Mouse (Mus musculus) cortical plate, adult 2 months (tissue): ENCODE measurements around the gene Mettl7b. TPM values are rescaled to one million over a fixed set of nuclear protein-coding genes. Genes with fewer than 3 reads are reported as not detected.
A peak's percentile ranks its signal among the peaks of the same experiment; 100 is the strongest.

Experiments used
- H3K27ac ChIP-seq: fragments of 200-500 bp; 2 replicates; pipeline ENCODE4 v1.5.1; 2012; ENCODE audit warnings: low read length, control low read depth, inconsistent platforms; ENCODE audit not compliant: insufficient read depth
- H3K4me1 ChIP-seq: fragments of 200-500 bp; 2 replicates; pipeline ENCODE4 v1.6.1; 2011; ENCODE audit warnings: low read length; ENCODE audit not compliant: control insufficient read depth, insufficient read depth
- H3K4me3 ChIP-seq: fragments of 200-500 bp; 2 replicates; pipeline ENCODE4 v1.5.1; 2011; ENCODE audit warnings: mild to moderate bottlenecking, low read length, control low read depth; ENCODE audit not compliant: insufficient read depth
- CTCF ChIP-seq: fragments of 200-500 bp; IDR thresholded peaks from 2 replicates; pipeline ENCODE4 v1.5.1; 2011; ENCODE audit warnings: mild to moderate bottlenecking, control low read depth, low read length; ENCODE audit not compliant: insufficient read depth; ENCODE audit errors: extremely low read depth
- POLR2A ChIP-seq: fragments of 200-500 bp; IDR thresholded peaks from 2 replicates; pipeline ENCODE4 v1.6.1; 2011; ENCODE audit warnings: mild to moderate bottlenecking, low read length, control low read depth; ENCODE audit not compliant: insufficient read depth; ENCODE audit errors: extremely low read depth
- polyA plus RNA-seq: library from polyadenylated mRNA; depleted of rRNA; stranded (reverse); fragments of >200 nt; gene quantifications from 2 replicates; pipeline ENCODE4 v1.2.3, GENCODE M21; 2012

Gene Mettl7b
- polyA plus RNA-seq, 1 experiment, result not detected

DNA sequence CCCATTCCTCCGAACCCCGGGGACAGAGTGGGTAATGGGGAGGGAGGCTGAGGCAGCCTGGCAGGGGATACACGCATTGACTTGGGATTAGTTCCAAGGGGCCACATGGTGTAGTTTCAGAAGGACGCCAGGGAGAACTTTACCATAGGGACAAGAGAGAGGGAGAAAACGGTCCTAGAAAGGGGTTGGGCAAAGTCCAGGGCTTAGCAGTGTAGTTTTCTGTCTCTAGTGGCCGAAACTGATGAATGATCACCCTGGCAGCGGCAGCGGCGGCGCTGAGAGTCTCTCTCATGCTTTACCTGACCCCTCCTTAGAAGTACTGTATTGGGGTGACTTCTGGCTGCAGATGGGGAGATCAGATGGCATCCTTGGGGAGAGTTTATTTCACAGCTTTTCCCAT is 2.4 kb downstream of the Mettl7b start:
- no peak overlapping the region for H3K27ac ChIP-seq
- H3K4me1 ChIP-seq, result no peaks in the 10 kb centered on the region
- TF ChIP-seq CTCF (no peak), POLR2A (no peak)
- H3K4me3 ChIP-seq, result no peak overlapping the region

DNA sequence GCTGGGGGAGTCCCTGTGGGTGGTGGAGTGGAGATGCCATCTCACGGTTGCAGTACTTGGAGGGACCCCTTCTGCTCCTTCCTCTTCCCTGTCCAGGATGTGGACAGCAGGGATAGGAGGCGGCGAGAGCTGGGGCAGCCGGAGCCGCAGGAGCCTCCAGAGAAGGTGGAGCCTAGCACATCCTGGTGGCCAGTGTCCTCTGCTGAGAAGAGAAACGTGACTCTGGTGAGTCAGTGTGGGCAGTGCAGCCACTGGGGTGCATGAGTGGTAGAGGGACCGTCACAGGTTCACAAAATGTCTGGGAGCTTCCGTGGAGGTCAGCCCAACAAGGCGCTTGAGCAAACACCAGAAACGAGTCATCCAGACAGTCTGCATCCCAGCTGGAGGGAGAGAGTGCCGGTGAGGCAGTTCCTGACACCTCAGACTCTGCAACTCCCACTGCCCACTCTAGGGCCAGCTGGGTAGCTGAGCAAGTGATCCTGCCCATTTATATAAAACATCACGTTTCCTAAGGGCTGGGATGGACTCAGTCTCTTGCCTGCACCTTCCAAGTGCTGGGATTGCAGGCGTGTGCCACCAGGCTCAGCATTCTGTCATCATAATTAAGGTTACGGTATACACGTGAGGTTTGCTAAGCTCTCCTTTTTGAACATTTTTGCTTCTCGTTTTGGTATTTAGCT is 10.4 kb downstream of the Mettl7b start:
- TF ChIP-seq CTCF (no peak), POLR2A (no peak)

DNA sequence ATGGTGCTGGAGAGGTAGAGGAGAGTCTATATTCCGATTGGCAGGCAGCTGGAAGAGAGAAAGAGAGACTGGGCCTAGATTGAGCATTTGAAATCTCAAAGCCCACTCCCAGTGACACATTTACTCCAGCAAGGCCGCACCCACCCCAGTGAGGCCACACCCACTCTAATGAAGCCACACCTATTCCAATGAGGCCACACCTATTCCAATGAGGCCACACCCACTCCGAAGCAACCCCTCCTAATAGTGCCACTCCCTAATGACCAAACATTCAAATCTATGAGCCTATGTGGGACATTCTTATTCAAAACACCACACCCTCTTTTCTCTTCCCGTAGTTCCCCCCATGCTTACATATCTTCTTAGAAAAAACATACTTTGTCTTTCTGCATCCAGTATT is 13.3 kb downstream of the Mettl7b start:
- H3K4me1 ChIP-seq, result no peaks in the 10 kb centered on the region; the same call in 1 of the 2 replicates
- no peak overlapping the region for H3K4me3 ChIP-seq
- H3K27ac ChIP-seq, result no peak overlapping the region
- no peak for TF ChIP-seq POLR2A
- TF ChIP-seq CTCF, result no peak

More for the DNA sequence above, 10.4 kb downstream of the Mettl7b start:
- no peak overlapping the region for H3K4me3 ChIP-seq
- no peaks in the 10 kb centered on the region; the same call in 1 of the 2 replicates for H3K4me1 ChIP-seq
- no peak overlapping the region for H3K27ac ChIP-seq

DNA sequence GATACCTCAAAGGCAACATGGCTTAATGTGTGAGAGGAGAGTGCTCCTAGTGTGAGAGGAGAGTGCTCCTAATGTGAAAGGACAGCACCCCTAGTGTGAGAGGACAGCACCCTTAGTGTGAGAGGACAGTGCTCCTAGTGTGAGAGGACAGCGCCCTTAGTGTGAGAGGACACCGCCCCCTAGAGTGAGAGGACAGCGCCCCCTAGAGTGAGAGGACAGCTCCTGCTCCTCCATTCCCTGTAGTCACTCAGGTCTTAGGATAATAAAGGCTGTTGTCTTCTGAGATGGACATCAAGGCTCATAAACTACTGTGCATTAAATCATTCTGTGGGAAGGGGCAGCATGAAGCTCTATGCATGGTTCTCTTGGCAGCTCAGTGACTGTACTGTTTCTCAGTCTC is 15.1 kb downstream of the Mettl7b start:
- no peak overlapping the region for H3K27ac ChIP-seq
- H3K4me1 ChIP-seq, result no peaks in the 10 kb centered on the region
- TF ChIP-seq POLR2A (no peak), CTCF (peak; percentile 60)
- no peak overlapping the region for H3K4me3 ChIP-seq

DNA sequence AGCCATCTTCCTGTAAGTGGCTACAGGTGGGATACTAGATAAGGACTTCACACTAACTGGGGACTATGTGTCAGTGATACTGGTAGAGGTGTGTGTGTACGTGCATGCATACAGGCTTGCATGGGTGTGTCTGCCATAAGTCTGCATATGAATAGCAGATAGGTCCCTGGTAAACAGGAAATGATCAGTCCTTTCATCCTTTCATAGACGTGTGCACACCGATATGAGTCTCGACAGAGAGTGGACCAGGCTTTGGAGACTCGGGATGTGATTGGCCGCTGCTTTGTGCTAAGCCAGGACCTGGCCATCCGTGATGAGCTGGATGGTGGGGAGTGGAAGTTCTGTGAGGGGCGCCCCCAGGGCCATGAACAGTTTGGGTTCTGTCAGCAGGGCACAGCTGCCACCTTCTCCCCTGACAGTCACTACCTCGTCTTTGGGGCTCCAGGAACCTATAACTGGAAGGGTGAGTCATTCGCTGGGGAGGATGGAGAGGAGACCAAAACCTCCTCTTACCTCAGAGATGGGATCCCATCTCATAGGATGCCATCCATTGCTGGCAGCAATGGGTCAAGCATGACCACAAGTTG is 20.2 kb downstream of the Mettl7b start:
- H3K27ac ChIP-seq, result no peak overlapping the region
- no peak overlapping the region for H3K4me3 ChIP-seq
- TF ChIP-seq CTCF, result no peak
- no peak for TF ChIP-seq POLR2A
- H3K4me1 ChIP-seq, result no peaks in the 10 kb centered on the region

DNA sequence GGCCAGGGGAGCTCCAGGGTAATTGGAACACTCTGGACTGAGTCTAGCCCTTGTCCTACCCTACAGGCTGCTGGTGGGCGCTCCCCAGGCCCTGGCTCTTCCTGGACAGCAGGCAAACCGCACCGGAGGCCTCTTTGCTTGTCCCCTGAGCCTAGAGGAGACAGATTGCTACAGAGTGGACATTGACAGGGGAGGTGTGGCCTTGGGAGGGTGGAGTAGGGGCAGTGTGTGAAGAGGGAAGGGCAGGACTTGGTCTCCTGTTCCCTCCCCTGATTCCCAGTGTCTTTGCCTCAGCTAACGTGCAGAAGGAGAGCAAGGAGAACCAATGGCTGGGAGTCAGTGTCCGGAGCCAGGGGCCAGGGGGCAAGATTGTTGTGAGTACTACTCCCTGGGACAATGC is 21.8 kb downstream of the Mettl7b start:
- no peak for TF ChIP-seq POLR2A
- no peak for TF ChIP-seq CTCF
- Histone ChIP-seq H3K4me1 (no peaks in the 10 kb centered on the region), H3K4me3 (no peak overlapping the region), H3K27ac (no peak overlapping the region)

DNA sequence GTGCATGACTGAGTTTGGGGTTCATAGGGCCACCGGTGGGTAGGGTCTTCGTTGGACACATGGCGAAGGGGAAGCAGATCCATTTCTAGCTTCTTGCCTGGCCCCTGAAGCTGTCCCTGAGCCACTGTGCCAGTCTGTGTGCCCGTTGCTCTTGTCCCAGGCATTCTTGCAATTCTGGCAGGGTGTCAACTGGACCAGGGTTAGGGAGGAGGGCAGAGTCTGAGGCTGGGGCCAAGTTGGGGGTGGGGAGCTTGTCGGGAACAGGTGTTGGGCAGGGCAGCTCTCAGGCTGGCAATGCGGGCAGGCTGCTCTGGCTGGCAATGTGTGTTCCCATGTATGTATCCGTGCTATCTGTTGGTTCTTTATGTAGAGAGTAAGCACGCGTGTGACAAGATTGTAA is 22.3 kb downstream of the Mettl7b start:
- TF ChIP-seq POLR2A (no peak), CTCF (no peak)
- Histone ChIP-seq H3K27ac (no peak overlapping the region), H3K4me1 (no peaks in the 10 kb centered on the region), H3K4me3 (no peak overlapping the region)

DNA sequence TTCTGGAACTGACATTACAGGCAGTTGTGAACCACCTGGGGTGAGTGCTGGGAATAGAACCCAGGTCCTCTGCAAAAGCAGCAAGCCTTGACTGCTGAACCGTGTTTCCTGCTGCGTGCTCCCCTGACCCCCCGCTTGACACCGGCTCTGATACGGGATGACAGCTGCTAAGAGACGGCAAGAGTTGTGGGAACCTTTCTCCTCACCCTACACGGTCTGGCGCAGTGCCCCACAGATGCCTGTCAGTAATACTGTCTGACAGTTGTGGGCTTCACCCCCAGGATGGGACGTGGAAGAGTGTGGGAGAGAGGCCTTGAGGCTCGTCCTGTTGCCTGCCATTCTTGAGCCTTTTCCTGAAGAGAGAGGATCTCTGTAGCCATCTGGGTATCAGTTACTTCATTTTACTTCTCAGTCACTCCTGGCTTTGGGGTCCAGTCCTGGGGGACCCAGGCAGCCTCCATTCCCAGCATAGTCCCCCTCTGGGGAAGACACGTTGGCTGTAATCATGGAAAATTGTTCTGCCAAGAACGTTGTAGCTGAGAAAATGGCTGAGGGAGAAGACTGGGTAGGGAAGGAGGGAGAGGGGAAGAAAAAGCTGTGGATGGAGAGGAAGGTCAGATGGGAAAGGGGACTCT is 22.9 kb downstream of the Mettl7b start:
- TF ChIP-seq CTCF, result no peak
- no peak for TF ChIP-seq POLR2A
- Histone ChIP-seq H3K4me1 (no peaks in the 10 kb centered on the region), H3K27ac (no peak overlapping the region), H3K4me3 (no peak overlapping the region)

DNA sequence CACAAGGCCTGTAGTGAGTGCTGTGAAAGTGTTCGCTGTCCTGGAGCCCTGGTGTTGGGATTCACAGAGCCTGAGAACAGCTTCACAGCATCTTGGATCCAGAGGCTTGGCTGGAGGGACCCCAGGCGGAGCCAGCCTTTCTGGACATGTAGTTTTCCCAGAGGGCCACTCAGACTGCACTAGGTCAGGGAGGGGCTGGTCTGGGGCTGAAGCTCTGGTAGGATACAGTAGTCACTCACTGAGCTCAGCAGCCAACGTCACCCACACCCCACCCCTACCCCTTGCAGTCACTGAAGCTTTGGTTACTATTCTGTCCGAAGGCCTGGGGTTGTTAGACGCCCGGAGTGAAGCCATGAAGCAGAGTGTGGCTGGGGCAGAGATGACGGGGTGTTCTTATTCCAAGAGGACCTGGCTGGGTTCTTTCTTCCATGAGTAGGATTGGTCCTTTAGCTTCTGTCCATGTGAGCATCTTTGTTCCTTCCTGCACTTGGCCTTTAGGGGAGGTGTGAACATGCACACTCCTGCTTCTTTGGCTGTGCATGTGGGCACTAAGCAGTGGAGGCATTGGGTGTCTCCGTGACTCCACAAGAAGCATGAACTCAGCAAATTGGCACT is 24.9 kb downstream of the Mettl7b start:
- Histone ChIP-seq H3K4me1 (no peaks in the 10 kb centered on the region), H3K4me3 (0 out of 2 replicates have a peak overlapping the region, but pooled peaks have one; percentile 5), H3K27ac (no peak overlapping the region)
- TF ChIP-seq POLR2A (no peak), CTCF (no peak)
